Mouse (Mus musculus) kidney, postnatal 36 days (tissue): ENCODE measurements around the gene Atr.

ENCODE experiments used
- DNase-seq, 2 experiments: peaks; one replicate each; pipeline ENCODE4 v3.0.0; 2021 to 2022; ENCODE audit warnings: mixed read lengths in 2 of 2

The Atr gene

DNA sequence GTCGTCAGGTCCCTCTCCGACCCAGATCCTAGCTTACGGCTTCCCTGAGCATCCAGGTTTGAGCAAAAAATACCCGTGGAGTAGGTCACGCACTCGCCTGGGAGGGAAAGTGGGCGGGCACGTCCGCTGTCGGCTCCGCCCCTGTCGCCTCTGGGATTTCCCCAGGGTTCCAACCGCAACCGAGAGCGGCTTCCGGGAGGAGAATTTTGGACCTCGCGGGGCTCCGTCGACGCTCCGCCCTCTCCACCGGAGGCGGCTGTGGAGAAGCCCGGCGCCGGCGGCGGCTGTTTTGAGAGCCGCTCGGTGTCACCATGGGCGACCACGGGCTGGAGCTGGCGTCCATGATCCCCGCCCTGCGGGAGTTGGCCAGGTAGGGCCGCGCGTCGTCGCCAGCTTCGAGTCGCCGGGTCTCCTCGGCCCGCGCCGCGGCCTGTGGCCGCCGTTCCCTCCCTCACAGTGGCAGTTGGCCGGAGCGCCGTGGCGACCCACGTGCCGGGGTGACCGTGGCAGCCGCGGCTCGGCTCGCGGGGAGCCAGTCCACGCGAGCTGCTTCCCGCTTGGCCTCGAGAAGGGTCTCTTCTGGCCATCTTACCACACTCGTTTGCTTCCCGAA lies at the start of gene Atr:
Atr (plus strand) TSS at position 184 of the 613 bp plus-strand sequence.
- DNase-seq, result peak; percentile 96 to 97

DNA sequence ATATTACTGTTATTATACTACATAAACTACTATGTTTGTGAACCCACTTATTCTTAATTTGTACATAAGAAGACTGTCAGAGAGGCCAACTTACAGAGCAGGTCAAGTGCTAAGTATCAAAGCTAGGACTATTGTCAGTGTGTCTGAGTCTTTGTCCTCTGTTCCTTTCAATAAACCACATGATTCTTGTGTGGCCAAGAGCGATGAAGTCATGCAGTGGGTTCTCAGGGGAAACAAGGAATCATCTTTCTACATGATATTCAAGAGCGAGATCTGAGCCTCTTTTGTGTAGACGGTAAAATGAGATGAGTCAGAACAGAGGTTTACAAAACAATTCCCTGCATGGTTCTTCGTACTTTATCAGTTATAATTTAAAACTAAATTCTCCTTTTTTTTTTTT lies 47.8 kb upstream of the Atr start:
- no peak for DNase-seq

DNA sequence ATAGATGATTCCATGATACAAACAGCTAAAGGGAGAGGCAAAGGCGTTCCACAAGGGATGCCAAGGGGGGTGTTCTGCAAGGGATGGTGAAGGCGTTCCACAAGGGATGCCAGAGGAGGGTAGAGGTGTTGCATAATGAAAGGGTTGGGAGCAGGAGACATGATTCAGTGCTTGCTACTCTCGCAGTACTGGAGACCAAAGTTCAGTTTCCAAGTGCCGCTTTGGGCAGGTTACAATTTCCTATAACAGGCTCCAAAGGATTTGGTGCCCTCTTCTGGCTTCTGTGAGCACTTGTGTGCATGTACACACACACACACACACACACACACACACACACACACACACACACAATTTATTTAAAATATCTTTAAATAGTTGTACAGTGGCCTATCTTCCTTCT lies 45.6 kb upstream of the Atr start:
- DNase-seq, result peak; percentile 59 to 80

DNA sequence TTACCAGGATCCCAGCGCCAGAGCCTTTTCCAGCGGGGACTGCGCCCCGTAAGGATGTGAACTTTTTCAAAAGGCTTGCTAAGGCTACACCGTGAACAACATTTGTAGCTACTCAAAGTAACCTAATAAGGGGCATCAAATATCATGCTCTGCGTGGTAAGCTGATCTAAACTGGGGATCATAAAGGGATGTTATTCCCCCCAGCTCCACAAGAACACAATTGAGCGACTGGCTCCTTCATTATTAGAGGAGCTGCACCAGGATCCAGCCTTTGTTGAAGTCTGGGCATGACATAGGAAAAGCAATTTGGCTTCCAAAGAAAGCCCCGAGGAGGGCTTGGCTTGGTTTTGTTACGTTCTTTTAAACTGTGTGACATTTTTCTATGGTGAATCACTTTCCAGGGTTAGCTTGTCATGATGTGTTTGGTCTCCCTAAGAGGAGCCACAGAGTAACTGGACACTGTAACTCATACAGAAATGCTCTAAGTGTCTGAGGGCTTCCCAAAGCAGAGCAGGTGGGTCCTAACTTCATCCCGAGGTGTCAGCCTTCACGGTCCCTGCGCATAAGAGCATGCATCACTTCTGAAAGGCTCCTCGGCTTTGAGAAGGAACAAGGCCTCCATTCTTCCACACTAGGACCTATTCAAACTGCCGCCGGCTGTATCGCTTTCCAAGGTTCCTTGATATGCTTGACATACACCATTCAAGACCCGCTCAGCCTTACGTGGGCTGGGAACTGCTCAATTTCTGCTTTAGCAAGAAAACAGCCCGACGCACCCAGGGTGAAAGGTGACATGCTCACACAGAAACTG lies 43.5 kb upstream of the Atr start:
- DNase-seq, result peak in 1 of 2 experiments; percentile 36

DNA sequence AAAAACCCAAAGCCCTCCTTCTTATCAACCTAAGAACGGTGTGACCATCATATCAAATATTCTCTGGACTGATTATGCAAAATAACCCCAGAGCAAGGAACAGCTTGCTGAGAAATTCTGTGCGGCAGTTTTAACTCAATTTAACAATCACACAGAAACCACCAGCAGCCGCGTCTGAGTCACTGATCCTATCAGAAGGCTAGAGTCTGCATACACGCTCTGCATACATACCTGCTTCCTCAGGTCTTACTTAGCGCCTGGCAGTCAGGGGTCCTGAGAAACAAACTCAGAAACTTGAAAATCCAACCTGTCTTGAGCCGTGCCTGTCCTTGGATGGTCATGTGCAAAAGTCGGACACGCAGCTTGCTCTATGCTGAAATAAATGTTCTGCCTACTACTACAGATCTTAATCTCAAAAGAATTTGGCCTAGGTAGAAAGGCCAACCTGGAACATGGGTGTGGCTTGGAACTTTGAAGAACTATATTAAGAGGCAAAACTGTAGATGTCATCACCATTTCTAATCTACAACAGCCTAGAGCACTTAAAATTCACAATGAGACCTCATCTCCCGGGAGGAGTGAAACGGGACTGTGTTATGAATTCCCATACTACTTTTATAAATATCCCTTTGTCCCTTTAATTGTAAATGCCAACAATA lies 42.3 kb upstream of the Atr start:
- DNase-seq, result peak in 1 of 2 experiments; percentile 14

DNA sequence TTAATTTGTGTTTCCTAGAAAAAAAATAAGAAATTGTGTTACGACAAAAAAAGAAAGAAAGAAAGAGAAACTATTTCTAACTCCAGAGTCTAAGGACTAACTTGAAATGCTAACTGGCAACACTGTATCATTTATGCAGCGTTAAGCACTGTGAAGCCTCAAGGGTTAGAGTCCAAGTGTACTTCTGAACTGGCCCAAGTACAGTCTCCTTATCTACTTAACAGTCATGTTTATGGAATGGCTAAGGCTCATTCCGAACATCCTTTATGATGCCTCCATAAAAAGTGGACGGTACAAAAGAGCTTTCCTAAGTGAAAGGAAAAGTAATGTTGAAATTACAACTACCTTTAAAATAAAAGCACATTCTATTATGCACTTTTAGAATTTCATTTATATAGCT lies 41.7 kb upstream of the Atr start:
- peak in 1 of 2 experiments; percentile 45 for DNase-seq

DNA sequence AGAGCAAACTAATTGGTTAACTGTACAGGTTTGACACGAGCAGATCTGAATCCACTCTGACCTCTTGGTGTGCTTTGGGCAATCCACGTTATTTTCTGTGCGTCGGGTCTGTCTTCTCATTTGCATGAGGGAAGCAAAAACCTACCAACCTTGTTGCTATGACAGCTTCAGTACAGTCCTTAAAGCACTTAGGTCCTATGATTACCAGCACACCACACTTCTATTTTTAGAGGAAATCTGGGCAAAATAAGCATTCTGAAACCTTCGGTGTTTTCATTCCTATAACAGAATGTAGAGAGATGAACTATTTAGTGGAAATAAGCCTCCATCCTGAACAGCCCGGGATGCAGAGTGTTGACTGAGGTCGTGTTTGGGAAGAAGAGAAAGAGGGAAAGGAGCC lies 34.9 kb upstream of the Atr start:
- DNase-seq, result no peak

DNA sequence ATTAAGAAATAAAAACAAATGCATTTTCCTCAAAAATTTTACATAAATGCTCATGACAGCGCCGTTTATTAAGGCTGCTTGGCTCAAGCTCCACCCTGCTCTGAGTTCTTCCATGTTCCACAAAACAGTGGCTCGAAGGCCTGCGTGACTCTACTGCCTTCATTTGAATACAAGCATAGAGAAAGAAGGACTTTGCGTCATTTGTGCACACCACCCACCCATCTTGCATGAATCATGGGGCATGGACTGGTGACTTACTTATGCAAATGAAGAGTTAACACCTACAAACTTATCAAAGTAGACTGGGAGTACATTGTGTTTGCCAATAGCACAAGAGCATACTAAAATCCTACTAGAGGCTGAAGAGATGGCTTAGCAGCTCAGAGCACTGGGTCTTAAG lies 29.8 kb upstream of the Atr start:
- DNase-seq, result no peak

DNA sequence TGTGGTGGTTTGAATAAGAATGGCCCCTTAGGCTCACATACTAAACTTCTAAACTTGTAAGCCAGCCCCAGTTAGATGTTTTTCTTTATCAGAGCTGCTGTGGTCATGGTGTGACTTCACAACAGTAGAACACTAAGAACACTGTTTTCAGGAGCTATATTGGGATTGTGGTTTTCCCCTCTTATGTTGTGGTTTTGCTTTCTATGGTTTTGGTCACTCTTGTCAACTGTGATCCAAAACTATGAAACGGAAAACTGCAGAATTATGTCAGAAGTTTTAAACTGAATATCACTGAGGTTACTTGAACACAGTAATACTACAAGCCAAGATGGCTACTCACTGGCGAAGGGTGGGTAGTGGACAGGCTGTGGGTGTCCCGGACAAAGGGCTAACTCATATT lies 24.6 kb upstream of the Atr start:
- no peak for DNase-seq

DNA sequence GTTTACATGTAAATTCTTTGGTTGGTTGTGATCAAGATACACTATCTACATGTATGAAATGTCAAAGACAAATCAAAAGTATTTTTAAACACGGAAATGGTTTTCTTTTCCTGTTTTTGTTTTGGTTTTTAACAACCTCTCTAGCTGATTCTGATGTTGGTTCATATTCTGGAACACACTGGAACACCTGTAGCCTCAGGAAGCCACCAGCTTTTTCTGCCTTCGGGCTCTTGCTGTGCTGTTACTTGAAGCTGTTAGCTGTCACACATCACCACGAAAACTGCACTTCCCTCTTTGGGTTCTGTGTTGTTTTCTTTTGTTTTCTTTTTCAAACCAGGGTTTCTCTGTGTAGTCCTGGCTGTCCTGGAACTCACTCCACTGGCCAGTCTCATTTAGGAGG lies 22.6 kb upstream of the Atr start:
- DNase-seq, result no peak

DNA sequence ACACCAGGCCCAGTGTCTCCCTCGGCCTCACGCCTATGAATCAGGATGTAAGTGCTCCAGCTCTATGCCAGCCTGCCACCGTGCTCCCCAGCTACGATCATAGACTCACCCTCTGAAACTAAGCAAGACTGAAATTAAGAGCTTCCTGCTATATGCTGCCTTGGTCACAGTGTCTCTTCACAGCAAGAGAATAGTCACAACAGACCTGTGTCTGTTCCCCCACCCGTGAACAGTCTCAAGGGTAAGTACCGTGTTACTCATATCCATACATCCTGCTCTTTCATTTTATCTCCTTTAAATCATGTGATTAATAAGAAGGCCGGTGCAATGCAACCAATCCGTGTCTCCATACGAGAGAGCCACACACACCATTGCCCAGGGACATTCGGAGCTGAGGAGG lies 21.7 kb upstream of the Atr start:
- no peak for DNase-seq

DNA sequence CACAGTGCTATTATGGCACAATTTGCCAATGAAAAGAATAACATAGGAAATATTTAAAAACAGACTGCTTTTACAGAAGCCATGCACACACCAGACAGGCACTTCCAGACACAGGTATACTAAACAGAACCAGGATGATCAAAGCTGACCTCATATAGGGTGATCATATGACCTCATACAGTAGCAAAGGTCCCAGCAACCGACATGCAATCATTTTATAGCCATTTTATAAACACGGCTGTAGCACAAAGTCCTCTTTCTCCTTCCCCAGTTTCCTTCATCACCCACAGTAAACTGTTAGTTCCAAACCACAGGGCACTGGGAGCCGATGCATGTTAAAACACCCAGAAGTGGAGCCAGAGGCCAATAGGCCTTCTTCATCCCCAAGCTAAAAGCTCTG lies 18.0 kb upstream of the Atr start:
- DNase-seq, result no peak

DNA sequence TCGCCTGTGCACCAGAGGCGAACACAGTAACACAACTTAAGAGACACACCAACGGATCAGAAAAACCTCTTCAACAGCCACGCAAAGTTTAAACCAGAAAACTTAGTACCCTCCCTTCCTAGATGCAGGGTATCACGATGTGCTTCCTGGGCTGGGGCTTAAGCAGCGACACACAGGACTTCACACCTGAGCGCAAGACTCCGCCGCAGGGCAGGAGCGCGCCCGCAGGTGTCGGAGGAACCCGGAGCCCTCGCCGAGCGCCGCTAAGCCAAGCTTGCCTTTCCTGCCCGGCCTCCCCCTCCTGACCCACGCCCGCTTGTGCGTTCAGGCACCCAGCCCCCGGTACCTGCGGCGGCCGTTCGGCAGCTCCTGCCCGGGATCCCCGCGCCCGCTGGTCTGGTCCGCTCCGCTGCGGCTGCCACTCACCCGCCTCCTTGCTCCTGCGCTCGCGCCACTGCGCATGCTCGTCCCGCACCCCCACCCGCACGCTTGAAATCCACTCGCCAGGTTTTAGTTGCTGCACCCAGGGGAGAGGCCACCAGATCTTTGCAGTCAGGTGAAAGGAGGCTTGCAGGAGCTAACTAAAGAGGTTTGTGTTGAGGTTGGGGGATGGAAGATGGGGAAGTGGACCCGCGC lies 12.5 kb upstream of the Atr start, which contains the start of gene Pls1:
Pls1 (minus strand) TSS at position 487 of the 636 bp plus-strand sequence.
- DNase-seq, result peak; percentile 87 to 91

DNA sequence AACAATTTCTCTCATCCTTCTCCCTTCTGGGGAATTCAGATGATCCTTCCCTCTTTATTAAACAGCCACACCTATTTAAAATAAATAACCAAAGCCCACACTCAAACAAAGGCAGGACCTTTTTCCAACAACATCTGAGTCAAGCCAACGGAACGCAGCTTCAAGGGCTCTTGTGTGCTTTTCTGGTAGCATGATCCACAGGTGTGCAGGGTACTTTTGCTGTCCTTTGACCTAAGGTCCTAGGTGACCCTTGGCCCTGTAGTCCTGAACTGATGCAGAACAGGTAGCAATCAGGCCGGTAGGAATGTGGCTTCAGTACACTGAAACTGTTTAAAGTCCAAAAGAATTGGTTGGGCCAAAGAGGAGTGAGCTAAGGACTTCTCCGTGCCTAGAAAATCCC lies 11.7 kb upstream of the Atr start:
- DNase-seq, result peak; percentile 46 to 52

DNA sequence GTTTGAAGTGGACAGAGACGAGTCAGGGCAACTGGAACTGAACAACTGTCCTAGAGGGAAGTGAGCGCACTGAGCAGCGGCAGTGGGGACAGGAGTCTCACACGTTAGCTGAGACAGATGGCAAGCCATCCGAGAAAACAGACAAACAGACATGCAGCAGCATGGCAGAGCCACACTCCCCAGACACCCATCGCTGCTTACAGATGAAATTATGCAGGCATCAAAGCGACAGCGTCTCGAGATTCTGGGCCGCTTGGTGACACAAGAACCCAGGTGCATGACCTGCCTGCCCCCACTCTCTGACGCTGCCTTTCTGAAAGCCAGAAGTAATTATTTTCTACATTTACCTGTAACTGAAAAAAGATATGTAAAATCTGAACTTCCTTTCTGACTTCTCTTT lies 5.7 kb upstream of the Atr start:
- DNase-seq, result peak in 1 of 2 experiments; percentile 26

DNA sequence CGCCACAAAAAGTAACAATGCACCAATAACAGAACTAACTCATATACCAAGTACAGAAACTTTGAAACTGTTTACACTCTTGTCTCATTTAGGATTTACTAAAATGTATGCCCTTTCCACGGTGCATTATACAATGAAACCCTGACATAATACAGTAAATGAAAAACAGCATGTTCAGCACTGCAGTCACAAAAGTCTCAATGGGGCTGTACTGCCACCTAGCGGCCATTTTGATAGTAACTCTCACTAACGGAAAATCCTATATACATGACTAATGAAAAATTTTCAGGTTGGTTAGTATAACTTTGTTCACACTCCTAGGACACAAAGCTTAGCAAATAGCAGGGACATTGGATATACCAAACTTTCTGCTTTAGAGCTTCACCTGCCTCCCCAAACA lies 4.5 kb upstream of the Atr start:
- peak; percentile 71 to 90 for DNase-seq

DNA sequence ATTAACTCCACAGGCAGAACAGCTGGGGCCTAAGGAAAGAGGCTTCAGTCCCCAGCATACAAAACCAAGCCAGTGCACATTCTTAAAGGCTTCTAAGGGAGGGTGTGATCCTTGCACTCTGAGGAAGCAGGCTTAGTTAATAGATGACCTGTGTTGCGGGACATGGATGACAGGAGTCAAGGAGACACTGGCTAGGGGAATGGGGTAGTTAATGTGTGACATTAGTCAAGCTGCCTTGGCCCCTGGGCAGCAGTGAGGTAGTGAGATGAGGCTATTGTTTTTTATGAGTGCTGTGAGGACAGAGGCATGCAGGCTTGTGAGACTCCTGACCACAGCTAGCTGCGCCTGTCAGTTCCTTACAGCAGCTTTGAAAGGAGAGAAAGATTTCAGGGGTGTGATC lies 2.5 kb upstream of the Atr start:
- DNase-seq, result peak; percentile 68 to 87

DNA sequence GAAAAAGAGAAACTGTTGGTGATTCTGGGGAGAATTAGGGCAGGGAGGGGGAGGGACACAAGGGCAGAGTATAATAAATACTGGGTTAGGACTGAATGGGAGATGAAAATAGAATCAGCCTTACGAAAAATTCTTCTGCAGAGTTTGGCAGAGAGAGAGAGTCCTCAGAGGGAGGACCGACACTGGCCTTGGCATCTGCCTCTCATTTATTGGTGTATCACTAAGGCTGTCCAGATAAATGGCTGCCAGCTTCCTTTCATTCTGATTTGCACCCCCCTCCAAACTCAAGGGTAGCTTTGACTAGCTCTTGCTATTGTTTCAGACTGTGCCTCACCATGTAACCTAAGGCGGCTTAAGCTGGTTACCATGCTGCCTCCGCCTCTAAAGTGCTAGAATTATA lies 1.4 kb upstream of the Atr start:
- DNase-seq, result no peak

DNA sequence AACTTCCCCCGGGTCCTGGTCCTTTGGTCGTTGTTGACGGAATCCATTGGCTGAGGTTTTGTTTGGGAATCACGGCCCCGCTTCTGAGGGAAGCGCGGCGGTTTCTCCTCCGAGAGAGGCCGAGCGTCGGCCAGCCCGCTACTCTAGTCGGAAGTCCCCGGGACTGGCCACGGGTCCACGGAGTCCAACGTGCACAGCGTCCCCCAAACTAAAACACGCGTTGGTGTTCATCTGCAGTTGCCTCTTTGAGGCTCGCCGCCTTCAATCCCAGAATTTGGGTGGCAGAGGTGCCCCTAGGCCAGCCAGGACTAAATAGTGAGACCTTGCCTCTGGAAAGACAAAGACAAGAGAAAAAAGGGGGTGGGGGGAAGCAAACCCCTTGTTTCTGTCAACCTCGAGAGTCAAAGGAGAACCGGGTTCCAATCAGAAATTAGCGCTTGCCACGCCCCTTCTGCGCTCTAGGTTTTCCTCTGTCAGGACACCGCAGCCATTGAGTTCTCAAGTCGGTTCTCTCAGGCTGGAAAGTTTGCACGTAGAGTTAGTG lies 702 bp downstream of the Atr start:
- peak in 1 of 2 experiments; percentile 66 for DNase-seq

DNA sequence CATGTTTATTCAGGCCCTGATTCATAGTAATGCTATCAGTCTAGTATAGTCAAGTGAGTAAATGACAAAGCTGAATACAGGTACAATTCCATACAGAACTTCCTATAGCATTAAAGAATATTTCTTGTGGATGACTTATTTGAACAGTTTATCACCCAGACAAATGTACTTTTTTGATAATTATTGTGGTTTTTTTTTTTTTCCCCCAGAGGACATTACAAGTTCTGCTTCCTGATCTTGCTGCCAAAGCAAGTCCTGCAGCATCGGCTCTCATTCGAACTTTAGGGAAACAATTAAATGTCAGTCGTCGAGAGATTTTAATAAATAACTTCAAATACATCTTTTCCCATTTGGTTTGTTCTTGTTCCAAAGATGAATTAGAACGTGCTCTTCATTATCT lies 20.8 kb downstream of the Atr start:
- DNase-seq, result no peak

DNA sequence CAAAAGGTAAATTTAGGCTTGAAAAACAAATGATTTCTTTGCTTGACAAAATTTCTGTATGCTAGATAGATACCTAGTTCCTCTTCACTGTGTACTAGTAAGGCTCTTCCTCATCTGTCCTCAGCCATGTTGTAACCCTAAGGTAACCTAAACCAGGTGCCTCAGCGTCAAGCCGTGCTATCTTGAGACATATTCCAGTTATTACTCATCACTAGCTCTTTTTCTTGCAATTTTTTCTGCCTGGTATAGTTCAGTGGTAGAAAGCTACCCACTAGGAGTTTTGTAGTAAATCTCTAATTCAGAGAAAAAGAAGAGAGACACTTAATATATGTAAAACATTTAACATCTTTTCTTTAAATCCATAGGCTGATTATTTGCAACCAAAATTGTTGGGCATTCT lies 25.4 kb downstream of the Atr start:
- DNase-seq, result no peak

DNA sequence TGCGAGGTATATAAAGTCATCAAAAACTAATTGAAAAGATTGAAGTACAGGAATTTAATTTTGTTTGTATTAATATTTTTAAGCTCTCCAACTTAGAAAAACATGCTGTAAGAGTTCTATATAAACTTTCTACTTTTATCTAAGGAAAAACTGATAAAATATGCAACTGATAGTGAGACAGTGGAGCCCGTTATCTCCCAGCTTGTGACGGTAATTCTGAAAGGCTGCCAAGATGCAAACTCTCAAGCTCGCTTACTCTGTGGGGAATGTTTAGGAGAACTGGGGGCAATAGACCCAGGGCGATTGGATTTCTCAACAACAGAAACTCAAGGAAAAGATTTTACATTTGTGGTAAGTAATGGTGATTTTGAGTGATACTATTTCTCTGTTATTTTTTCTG lies 40.0 kb downstream of the Atr start:
- no peak for DNase-seq

DNA sequence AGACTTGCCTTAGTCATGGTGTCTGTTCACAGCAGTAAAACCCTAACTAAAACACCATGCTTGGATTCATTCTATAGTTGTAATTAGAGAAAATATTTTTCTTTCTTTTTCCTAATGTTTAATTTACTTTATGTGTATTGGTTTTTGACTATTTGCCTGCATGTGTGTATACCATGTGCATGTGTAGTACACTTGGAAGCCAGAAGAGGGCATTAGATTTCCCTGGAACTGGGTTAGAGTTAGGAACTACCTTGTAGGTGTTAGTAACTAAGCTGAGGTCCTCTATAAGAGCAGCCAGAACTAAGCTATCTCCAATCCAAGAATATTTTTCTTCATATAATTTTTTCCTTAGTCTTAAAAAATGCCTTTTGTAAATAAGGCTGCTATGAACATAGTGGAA lies 75.5 kb downstream of the Atr start:
- DNase-seq, result no peak
